Mouse (Mus musculus): ENCODE data around the gene Jup.

Gene Jup

GRCm38 (mm10) chr11:100397600-100398389 lies at the start of gene Jup:
Gene Jup, minus strand, starts transcription at chr11:100397763.
- DNase-seq = peak; percentile 96

DNA sequence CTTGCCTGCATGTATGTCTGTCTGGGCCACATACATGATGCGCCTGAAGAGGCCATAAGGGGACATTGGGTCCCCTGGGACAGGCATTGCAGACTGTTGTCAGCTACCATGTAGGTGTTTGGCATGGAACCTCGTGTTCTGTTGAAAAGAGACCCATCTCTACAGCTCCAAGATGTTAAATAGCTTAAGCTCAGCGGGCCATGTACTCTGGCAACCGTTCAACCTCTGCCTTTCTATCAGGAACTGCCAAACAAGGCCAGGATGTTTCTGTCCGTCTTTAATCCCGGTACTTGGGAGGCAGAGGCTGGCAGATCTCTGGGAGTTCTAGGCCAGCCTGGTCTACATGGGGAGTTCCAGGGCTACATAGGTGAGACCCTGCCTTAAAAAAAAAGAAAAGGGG lies 45.1 kb upstream of the Jup start:
- DNase-seq = no peak

DNA sequence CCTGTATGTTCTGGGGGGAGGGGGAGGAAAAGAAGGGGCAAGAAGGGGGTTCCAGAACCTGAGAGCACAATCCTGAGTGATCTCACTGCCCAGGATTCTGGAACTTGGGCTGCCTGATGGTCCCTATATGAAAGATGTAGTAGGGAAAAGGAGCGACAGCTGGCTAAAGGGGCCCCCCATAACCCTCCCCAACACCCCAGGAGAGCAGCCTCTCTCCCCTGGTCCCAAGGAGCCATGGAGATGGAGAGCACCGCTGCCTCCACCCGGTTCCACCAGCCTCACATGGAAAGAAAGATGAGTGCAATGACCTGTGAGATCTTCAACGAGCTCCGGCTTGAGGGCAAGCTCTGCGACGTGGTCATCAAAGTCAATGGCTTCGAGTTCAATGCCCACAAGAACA lies 44.2 kb upstream of the Jup start, which contains the start of the genes Nt5c3b and Klhl10:
Nt5c3b (minus strand) TSS at position 12 of the 400 bp plus-strand sequence.
Klhl10 (plus strand) TSS at position 121 of the 400 bp plus-strand sequence.
- no peak for DNase-seq

DNA sequence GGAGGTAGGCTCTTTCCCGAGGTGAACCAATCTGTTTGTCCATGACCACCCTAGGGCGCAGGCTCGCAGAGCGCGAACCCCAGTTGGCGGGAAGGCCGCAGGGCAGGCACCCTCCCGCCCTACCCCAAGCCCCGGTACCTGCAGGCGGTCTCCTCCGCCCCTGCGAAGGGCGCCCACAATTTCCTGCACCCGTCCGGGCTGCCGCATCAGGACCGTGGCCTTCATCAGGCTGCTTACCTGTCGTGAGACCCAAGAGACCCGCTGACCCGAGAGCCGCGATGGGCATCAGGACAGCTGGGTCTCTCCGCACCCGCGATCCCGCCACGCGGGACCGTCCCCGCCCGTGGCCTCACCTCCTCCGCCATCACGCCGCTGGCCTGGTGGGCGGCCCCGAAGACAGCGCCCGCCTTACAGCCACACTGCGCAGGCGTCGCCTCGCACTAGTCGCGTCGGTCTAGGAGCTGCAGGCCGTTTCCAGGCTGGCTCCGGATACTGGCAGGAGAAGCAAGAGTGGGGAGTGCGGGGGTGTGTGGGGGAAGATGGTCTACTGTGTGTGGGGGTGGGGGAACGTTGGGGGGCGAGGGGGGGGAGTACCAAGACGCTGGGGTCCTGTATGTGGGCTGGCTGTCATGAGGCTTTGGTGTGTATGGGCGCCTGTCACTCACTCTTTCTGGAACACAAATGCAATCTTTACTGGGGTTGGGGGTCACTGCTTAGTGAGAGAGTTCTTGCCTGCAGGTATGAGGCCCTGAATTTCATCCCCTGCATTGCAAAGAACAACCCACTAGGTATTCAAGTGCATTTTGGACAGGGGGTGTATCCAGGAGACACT lies 43.3 kb upstream of the Jup start:
- DNase-seq = peak; percentile 84

DNA sequence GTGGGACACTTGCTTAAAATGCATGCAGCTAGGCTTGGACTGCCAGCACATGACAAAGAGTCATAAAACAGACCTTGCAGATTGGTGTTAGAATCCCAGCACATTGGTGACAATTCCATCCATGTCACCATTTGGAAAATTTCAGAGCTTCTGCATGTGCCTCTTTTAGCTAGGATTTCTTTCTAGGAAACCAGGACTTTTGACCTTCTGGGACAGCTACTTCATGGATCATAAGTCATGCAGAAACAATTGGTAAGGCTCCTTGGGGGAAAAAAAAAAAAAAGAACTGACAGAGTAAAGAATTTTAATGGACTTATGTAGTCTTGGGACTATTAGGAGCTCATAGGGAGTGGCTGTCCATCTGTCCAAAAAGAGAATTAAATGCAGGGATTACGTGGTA lies 40.3 kb upstream of the Jup start:
- no peak for DNase-seq

DNA sequence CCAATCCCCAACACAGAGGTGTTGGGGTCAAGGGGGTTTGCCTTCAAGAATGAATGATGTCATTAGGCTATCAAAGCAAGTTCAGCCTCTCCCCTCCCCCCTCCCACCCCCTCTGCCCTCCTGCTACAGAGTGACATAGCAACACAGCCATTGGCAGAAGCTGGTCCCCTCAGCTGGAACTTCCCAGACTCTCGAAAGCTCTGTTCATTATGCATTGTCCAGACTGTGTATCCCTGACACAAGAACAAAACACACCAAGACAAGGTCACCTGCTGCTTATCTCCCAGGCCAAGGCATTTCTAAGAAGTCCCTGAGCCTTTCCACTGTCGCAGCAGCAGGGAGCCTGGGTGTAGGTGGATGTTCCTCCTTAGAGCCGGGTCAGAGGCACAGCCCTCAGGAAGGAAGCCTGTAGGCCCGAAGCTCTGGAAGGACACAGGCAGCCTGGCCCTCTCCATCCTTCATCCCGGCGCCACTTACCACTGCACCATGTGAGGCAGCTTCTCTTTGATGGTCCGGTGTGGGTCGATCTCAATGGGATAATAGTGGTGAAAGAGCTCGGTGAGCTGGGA lies 38.2 kb upstream of the Jup start:
- no peak for DNase-seq

DNA sequence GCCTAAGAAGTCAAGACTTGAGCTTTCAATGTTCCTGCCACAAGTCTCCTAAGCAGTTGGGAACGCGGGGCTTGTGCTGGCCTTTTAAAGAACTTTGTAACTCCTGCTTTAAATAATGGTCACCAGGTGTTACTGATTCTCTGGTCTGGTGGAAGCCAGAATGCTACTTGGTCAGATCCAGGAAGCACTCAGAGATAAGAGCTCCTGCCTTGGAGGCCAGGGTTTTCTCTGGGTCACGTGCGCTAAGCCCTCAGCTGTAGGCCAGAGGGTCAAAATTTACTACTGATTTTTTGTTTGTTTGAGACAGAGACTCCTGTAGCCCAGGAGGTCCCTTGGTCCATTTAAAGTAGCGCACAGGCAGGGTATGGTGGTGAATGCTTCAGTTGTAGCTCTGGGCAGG lies 34.4 kb upstream of the Jup start:
- no peak for DNase-seq

DNA sequence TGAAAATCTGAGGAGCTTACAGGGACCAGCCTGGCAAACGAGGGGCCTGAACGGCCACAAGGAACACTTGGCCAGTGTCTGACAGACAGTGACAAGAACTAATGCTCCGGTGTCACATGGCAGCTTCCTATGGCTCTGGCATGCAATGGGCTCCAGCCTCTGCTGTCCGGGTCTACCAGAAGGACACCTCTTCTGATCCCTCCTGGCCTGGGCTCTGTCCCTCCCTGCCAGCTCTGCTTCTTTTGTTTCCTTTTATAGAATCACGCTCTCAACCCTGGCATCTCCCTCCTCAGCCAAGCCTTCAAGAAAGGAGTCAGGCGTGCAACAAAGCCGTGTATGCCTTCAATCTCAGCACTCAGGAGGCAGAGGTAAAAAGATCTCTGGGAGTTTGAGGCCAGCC lies 32.5 kb upstream of the Jup start:
- DNase-seq = no peak

DNA sequence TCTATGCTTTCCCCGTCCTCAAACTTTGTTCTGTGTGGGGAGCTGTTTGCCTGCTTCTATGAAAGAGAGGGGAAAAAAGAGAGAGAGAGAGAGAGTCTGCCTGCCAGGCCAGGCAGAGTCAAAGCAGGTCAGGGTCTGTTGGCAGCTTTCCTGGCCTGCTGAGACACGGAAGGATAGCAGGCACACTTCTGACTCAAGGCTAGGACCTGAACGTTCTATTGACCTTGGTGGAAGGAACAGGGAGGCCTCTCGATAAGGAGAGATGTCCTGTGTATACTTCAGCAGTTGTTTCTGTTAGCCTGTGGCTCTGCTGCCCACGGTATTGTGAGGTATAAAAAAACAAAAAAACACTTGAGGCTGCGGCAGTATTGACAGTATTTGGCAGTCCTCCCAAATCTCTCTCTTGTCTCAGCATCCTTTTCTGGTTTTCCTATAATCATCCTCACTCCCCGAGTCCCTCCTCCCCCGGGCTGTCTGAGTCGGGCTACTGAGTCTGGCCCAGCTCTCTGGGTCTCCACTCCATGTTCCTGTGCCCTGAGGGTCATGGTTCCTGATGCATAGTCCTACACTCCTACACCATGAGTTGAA lies 31.1 kb upstream of the Jup start:
- DNase-seq = no peak

DNA sequence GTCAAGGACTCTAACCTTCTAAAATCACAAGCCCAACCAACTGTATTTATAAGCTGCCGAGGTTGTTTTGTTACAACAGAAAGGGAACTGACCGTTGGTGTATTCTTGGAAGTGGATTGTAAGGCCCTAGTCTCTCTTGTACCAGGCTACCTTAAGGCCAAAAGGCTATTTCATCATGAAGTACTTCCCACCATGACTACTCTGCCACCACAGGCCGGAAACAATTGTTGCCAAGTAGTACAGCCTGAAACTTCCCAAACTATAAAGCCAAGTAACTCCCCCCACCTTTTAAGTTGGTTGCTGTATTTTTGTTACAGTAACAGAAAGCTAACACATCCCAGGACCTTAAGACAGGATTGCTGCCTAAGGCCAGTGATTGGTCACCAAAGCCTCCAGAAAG lies 29.3 kb upstream of the Jup start:
- DNase-seq = no peak

DNA sequence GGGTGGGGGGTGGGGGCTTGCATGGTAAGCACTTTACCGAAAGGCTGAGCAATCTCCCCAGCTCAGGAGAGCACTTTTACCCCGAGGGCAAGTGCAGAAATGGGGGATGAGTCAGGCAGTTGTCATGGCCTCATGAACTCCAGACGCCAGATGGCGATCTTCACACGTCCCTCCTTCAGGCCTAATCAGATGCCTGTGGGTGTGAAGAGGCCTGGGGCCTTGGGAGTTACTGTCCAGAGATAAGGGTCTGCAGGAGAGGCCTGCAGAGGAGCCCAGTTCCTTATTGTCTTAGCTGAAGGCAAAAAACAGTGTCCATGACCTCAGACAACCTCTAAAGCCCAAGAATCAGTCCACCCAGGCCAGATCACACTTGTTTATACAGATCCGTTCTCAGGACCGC lies 28.3 kb upstream of the Jup start:
- peak; percentile 68 for DNase-seq

GRCm38 (mm10) chr11:100423836-100424235 lies 26.3 kb upstream of the Jup start:
- no peak for DNase-seq

- DNase-seq = no peak
Measured at GRCm38 (mm10) chr11:100421537-100421936, 24.0 kb upstream of the Jup start.

DNA sequence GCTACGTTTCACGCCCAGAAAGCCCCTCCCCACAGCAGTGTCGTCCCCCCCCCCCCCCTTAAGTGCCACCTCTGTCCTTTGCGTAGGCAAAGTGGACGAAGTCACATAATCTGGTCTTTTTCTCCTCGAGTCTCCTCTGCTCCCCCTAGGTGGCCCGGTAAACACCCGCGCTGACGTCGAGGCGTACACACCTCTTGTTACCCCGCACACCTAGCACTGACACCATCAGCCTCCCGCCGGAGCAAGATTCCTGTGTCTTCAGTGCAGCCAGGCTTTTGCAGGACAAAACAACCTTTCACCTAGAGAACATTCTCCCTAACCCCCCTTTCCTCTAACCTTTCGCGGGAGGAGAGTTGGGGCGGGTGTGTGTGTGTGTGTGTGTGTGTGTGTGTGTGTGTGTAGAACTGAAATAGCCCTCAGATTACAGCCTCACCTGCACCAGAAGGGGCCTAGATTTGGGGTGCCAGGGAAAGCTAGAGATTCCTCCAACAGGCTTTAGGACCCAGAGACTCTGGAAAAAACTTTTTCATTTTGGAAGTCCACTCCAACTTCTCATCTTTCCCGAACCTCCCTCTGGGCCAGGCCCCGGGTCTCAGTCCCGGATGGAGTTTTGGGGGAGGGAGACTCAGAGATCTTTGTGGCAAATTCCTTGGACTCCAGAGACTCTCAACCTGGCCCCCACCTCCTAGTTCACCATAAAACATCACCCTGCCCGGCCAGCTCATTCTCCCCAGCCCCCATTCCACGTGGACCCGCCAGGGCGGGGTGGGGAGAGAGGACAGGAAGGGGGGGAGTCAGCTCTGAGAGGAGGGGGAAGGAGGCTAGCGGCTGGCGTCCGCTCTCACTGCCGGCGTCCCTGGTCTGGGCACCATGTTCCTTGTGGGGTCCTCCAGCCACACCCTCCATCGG lies 17.6 kb upstream of the Jup start, which contains the start of gene Fkbp10:
Fkbp10 (plus strand) TSS at position 784 of the 909 bp plus-strand sequence.
- DNase-seq = peak; percentile 58

- peak; percentile 72 for DNase-seq
Measured at GRCm38 (mm10) chr11:100414021-100414913, 16.7 kb upstream of the Jup start, which contains the start of gene P3h4. Gene P3h4, minus strand, starts transcription at chr11:100414836.

GRCm38 (mm10) chr11:100413541-100413940 lies 16.0 kb upstream of the Jup start:
- no peak for DNase-seq

GRCm38 (mm10) chr11:100411736-100412135 lies 14.2 kb upstream of the Jup start:
- DNase-seq = no peak

GRCm38 (mm10) chr11:100409686-100410085 lies 12.1 kb upstream of the Jup start:
- DNase-seq = no peak

GRCm38 (mm10) chr11:100408835-100409462 lies 11.4 kb upstream of the Jup start:
- no peak for DNase-seq
